Mouse (Mus musculus) retina, postnatal 7 days (tissue): ENCODE measurements around the gene Gdi2.

Source experiments
- DNase-seq: peaks from one replicate; pipeline ENCODE4 v3.0.0-alpha.2; 2012; ENCODE audit warnings: low read depth, low spot score

The Gdi2 gene

GRCm38 (mm10) chr13:3547410-3547809 is 9.5 kb downstream of the Gdi2 start:
- no peak for DNase-seq

GRCm38 (mm10) chr13:3547856-3548255 is 10.0 kb downstream of the Gdi2 start:
- no peak for DNase-seq

- DNase-seq = no peak
These were observed 25.3 kb downstream of the Gdi2 start for GRCm38 (mm10) chr13:3563130-3563529.

- no peak for DNase-seq
These were observed 26.1 kb downstream of the Gdi2 start for GRCm38 (mm10) chr13:3563953-3564352.

- no peak for DNase-seq
These were observed 52.9 kb downstream of the Gdi2 start for GRCm38 (mm10) chr13:3590789-3591188.

GRCm38 (mm10) chr13:3594311-3594710 is 56.4 kb downstream of the Gdi2 start:
- no peak for DNase-seq

GRCm38 (mm10) chr13:3596232-3596631 is 58.4 kb downstream of the Gdi2 start:
- no peak for DNase-seq

- no peak for DNase-seq
These were observed 71.9 kb downstream of the Gdi2 start for GRCm38 (mm10) chr13:3609780-3610117.

- DNase-seq = peak; percentile 11
These were observed 72.4 kb downstream of the Gdi2 start for GRCm38 (mm10) chr13:3610118-3610794.

- DNase-seq = peak; percentile 99
These were observed 73.1 kb downstream of the Gdi2 start, which contains the start of gene Fam208b for GRCm38 (mm10) chr13:3610795-3611438. Fam208b (minus strand) TSS chr13:3611108.
